Mouse (Mus musculus): ENCODE data around the gene Crygd. TPM values are rescaled to one million over a fixed set of nuclear protein-coding genes. Genes with fewer than 3 reads are reported as not detected.

The Crygd gene
- total and polyA plus RNA-seq, 3 experiments, result not detected

DNA sequence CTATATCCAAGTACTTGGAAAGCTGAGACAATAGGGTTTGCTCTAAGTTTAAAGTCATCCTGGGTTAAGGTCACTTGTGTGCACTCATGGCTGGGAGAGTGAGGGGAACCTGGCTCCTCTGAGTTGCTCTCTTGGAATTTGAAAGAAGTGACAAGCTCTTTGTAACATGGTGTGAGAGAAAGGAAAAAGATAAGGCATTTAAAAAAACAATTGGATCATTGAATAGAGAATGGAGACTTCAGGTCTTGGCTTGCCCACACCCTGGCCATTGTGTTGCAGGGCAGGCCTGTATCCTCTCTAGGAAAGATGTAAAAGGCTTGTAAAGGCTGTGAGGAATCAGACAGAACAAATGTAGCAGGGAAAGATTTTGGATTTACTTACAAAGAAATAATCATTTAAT lies 4.6 kb upstream of the Crygd start:
- Histone ChIP-seq H3K4me1 (ENCODE audit: control insufficient read depth in 1 of 2, insufficient read depth in 2 of 2) (peaks cover 0 to 7% of the 10 kb centered on the region in 2 experiments; a peak in 2 of 4 replicates), H3K4me2 (ENCODE audit: insufficient read depth, low read depth, poor library complexity, severe bottlenecking) (no peak overlapping the region), H3K27me3 (replicated peaks) (no peaks in the 10 kb centered on the region), H3K79me2 (replicated peaks; ENCODE audit: control insufficient read depth, extremely low read depth, insufficient read depth, poor library complexity, severe bottlenecking) (no peaks in the 10 kb centered on the region), H3K9ac (ENCODE audit: insufficient read depth, low read depth) (no peak overlapping the region), H3K36me3 (replicated peaks in 1 of 2; ENCODE audit: control insufficient read depth in 1 of 2, insufficient read depth in 1 of 2, low read length in 1 of 2) (no peaks in the 10 kb centered on the region), H3K9me3 (replicated peaks; ENCODE audit: low read length) (peaks cover 2% of the 10 kb centered on the region), H3K4me3 (replicated peaks in 1 of 3; ENCODE audit: low read depth in 2 of 3, low read length in 2 of 3, poor library complexity in 1 of 3) (no peak overlapping the region), H3K27ac (ENCODE audit: insufficient read depth, low read depth) (no peak overlapping the region)
- in situ Hi-C loops (cut with MboI; ENCODE audit: low pct_ligation_motif_present, low pct_unique_long_range_greater_than_20kb, low sequenced_read_pairs), result no loop called here
- dilution Hi-C loops (cut with MboI; ENCODE audit: extremely low pct_ligation_motif_present, extremely low pct_unique_long_range_greater_than_20kb, low sequenced_read_pairs), result no loop called here
- TF ChIP-seq POLR2AphosphoS2 (IDR thresholded peaks at IDR 0.05; ENCODE audit: low read depth, low read length) (no peak), NELFE (IDR thresholded peaks at IDR 0.05; ENCODE audit: low read depth, low read length) (no peak), RCOR1 (conservative IDR thresholded peaks at IDR 0.05; ENCODE audit: low read depth, low read length) (no peak), EP300 (IDR thresholded peaks at IDR 0.05; ENCODE audit: low read length) (no peak), ZC3H11A (IDR thresholded peaks at IDR 0.05; ENCODE audit: low read depth, low read length) (no peak), JUND (conservative IDR thresholded peaks at IDR 0.05; ENCODE audit: low read depth, low read length) (no peak), ZMIZ1 (IDR thresholded peaks at IDR 0.05; ENCODE audit: low read depth, low read length) (no peak)
- DNase-seq (ENCODE audit: extremely low read depth), result no peak

DNA sequence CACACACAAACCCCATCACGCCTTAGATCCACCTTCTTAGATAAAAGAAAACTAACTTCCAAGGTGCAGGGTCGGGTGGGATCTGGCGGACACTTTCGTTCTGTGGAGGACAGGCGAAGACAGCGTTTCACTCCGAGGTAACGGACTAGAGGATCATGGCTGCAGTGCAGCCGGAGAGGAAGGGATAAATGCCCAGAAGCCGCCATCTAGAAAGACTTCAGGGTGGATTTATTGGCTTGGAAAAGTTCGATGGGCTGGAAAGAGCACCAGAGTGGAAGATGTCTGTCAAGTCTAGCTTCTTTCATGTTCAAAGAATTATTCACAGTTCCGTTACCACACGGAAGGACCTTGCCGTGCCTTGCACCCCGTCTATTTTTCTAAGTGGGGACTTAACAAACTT lies 949 bp upstream of the Crygd start:
- H3K27me3 ChIP-seq (replicated peaks), result no peaks in the 10 kb centered on the region
- no peak for DNase-seq (ENCODE audit: extremely low read depth)
- TF ChIP-seq MAFK (IDR thresholded peaks at IDR 0.05; ENCODE audit: insufficient replicate concordance, low read length) (no peak), ZC3H11A (IDR thresholded peaks at IDR 0.05; ENCODE audit: low read depth, low read length) (no peak), ZMIZ1 (IDR thresholded peaks at IDR 0.05; ENCODE audit: low read depth, low read length) (no peak)
- H3K4me1 ChIP-seq (ENCODE audit: control insufficient read depth in 1 of 2, insufficient read depth in 2 of 2), result peaks cover 0 to 20% of the 10 kb centered on the region in 2 experiments; a peak in 3 of 4 replicates
- H3K4me2 ChIP-seq (ENCODE audit: insufficient read depth, low read depth, poor library complexity, severe bottlenecking), result no peak overlapping the region
- dilution Hi-C loops (cut with MboI; ENCODE audit: extremely low pct_ligation_motif_present, extremely low pct_unique_long_range_greater_than_20kb, low sequenced_read_pairs) (no loop called here), in situ Hi-C loops (cut with MboI; ENCODE audit: low pct_ligation_motif_present, low pct_unique_long_range_greater_than_20kb, low sequenced_read_pairs) (no loop called here)
- no peak overlapping the region for H3K9ac ChIP-seq (ENCODE audit: insufficient read depth, low read depth)
- no peaks in the 10 kb centered on the region for H3K79me2 ChIP-seq (replicated peaks; ENCODE audit: control insufficient read depth, extremely low read depth, insufficient read depth, poor library complexity, severe bottlenecking)
- no peaks in the 10 kb centered on the region for H3K36me3 ChIP-seq (replicated peaks in 1 of 2; ENCODE audit: control insufficient read depth in 1 of 2, insufficient read depth in 1 of 2, low read length in 1 of 2)
- H3K4me3 ChIP-seq (replicated peaks in 1 of 3; ENCODE audit: low read depth in 2 of 3, low read length in 2 of 3, poor library complexity in 1 of 3), result no peak overlapping the region
- H3K9me3 ChIP-seq (replicated peaks; ENCODE audit: low read length), result peaks cover 2% of the 10 kb centered on the region
- H3K27ac ChIP-seq (ENCODE audit: insufficient read depth, low read depth), result no peak overlapping the region

GRCm38 (mm10) chr1:65052140-65052539 lies 11.1 kb downstream of the Crygd start:
- Histone ChIP-seq H3K79me2 (replicated peaks; ENCODE audit: control insufficient read depth, extremely low read depth, insufficient read depth, poor library complexity, severe bottlenecking) (no peaks in the 10 kb centered on the region), H3K4me1 (ENCODE audit: control insufficient read depth in 1 of 2, insufficient read depth in 2 of 2) (peaks cover 0 to 15% of the 10 kb centered on the region in 2 experiments; a peak in 3 of 4 replicates), H3K9ac (ENCODE audit: insufficient read depth, low read depth) (no peak overlapping the region), H3K36me3 (replicated peaks in 1 of 2; ENCODE audit: control insufficient read depth in 1 of 2, insufficient read depth in 1 of 2, low read length in 1 of 2) (no peaks in the 10 kb centered on the region), H3K27me3 (replicated peaks) (no peaks in the 10 kb centered on the region), H3K4me3 (replicated peaks in 1 of 3; ENCODE audit: low read depth in 2 of 3, low read length in 2 of 3, poor library complexity in 1 of 3) (no peak overlapping the region), H3K9me3 (replicated peaks; ENCODE audit: low read length) (peaks cover 2% of the 10 kb centered on the region), H3K4me2 (ENCODE audit: insufficient read depth, low read depth, poor library complexity, severe bottlenecking) (no peak overlapping the region), H3K27ac (ENCODE audit: insufficient read depth, low read depth) (no peak overlapping the region)
- TF ChIP-seq MEF2A (IDR thresholded peaks at IDR 0.05; ENCODE audit: borderline replicate concordance, low read depth, low read length) (no peak), KAT2A (IDR thresholded peaks at IDR 0.05; ENCODE audit: insufficient replicate concordance, low read length) (no peak), USF2 (conservative IDR thresholded peaks at IDR 0.05; ENCODE audit: low read depth, low read length) (no peak), CTCF (conservative IDR thresholded peaks at IDR 0.05 in 1 of 2, IDR thresholded peaks at IDR 0.05 in 1 of 2; ENCODE audit: low read depth in 2 of 2, low read length in 2 of 2) (no peak), NELFE (IDR thresholded peaks at IDR 0.05; ENCODE audit: low read depth, low read length) (no peak), RAD21 (IDR thresholded peaks at IDR 0.05; ENCODE audit: low read depth, low read length) (no peak), GABPA (IDR thresholded peaks at IDR 0.05; ENCODE audit: insufficient replicate concordance, low read depth, low read length) (no peak), UBTF (IDR thresholded peaks at IDR 0.05; ENCODE audit: low read depth, low read length) (no peak), NRF1 (IDR thresholded peaks at IDR 0.05; ENCODE audit: low read depth, low read length) (no peak), PAX5 (IDR thresholded peaks at IDR 0.05; ENCODE audit: low read length) (no peak), TCF12 (IDR thresholded peaks at IDR 0.05; ENCODE audit: low read depth, low read length) (no peak), CHD2 (IDR thresholded peaks at IDR 0.05; ENCODE audit: low read length) (no peak), ZNF384 (IDR thresholded peaks at IDR 0.05; ENCODE audit: low read depth, low read length) (no peak), MAX (IDR thresholded peaks at IDR 0.05; ENCODE audit: low read length) (no peak), ETS1 (conservative IDR thresholded peaks at IDR 0.05; ENCODE audit: low read depth, low read length) (no peak)
- in situ Hi-C loops (cut with MboI; ENCODE audit: low pct_ligation_motif_present, low pct_unique_long_range_greater_than_20kb, low sequenced_read_pairs) (no loop called here), dilution Hi-C loops (cut with MboI; ENCODE audit: extremely low pct_ligation_motif_present, extremely low pct_unique_long_range_greater_than_20kb, low sequenced_read_pairs) (no loop called here)
- peak; percentile 17 for DNase-seq (ENCODE audit: extremely low read depth)
